Mouse (Mus musculus) hematopoietic stem cell, adult 5-6 weeks (primary cell): ENCODE measurements at regions not wholly inside any gene's neighbourhood (a gene's known extent, or its start where the extent isn't known, plus 50 kb on each side); places are given as distances from the start of the nearest gene placed in this dataset.

Source experiments
- ATAC-seq, 2 experiments: fragments of 125-278 bp in 1 of 2; replicated peaks in 1 of 2; 2 replicates each; pipeline ENCODE4 v1.8.0; 2016 to 2017; ENCODE audit warnings: inconsistent platforms in 2 of 2, mild to moderate bottlenecking in 2 of 2, moderate number of reproducible peaks in 2 of 2, low read depth in 1 of 2, moderate TSS enrichment in 1 of 2; ENCODE audit not compliant: low FRiP score in 2 of 2, poor library complexity in 2 of 2, severe bottlenecking in 2 of 2, insufficient read depth in 1 of 2, low TSS enrichment in 1 of 2

- no peak for ATAC-seq
Measured at GRCm38 (mm10) chr17:84111787-84112370, 75.9 kb downstream of the Zfp36l2 start.

- ATAC-seq: no peak
Measured at GRCm38 (mm10) chr17:84110945-84111344, 76.8 kb downstream of the Zfp36l2 start.

GRCm38 (mm10) chr17:84110000-84110695 lies 77.6 kb downstream of the Zfp36l2 start:
- ATAC-seq: no peak

GRCm38 (mm10) chr17:84107946-84108686 lies 79.6 kb downstream of the Zfp36l2 start:
- peak in 1 of 2 experiments; percentile 46; a peak in 1 of 4 replicates for ATAC-seq

GRCm38 (mm10) chr17:84107497-84107896 lies 80.2 kb downstream of the Zfp36l2 start:
- ATAC-seq: peak in 1 of 2 experiments; percentile 52; a peak in 2 of 4 replicates

GRCm38 (mm10) chr17:84104242-84104641 lies 83.5 kb downstream of the Zfp36l2 start:
- no peak for ATAC-seq

- peak in 1 of 2 experiments; percentile 10; a peak in 1 of 4 replicates for ATAC-seq
Measured at GRCm38 (mm10) chr17:84103344-84103743, 84.4 kb downstream of the Zfp36l2 start.

- ATAC-seq: 0 out of 4 replicates have a peak, but pooled peaks of 1 of the 2 experiments have one; percentile 14
Measured at GRCm38 (mm10) chr17:84101652-84102051, 86.1 kb downstream of the Zfp36l2 start.

- peak; percentile 86 to 91 for ATAC-seq
Measured at GRCm38 (mm10) chr17:84100523-84100922, 87.2 kb downstream of the Zfp36l2 start.

- no peak for ATAC-seq
Measured at GRCm38 (mm10) chr17:84099737-84100136, 88.0 kb downstream of the Zfp36l2 start.

GRCm38 (mm10) chr17:84097871-84098430 lies 89.8 kb downstream of the Zfp36l2 start:
- no peak for ATAC-seq

- no peak for ATAC-seq
Measured at GRCm38 (mm10) chr17:84097286-84097685, 90.5 kb downstream of the Zfp36l2 start.

GRCm38 (mm10) chr17:84096345-84097260 lies 91.1 kb downstream of the Zfp36l2 start:
- ATAC-seq: no peak

GRCm38 (mm10) chr17:84095829-84096228 lies 91.9 kb downstream of the Zfp36l2 start:
- ATAC-seq: no peak

GRCm38 (mm10) chr17:84095089-84095488 lies 92.7 kb downstream of the Zfp36l2 start:
- 0 out of 4 replicates have a peak, but pooled peaks of 1 of the 2 experiments have one; percentile 34 for ATAC-seq

GRCm38 (mm10) chr17:84086394-84086793 lies 101.4 kb downstream of the Zfp36l2 start:
- ATAC-seq: no peak

- peak in 1 of 2 experiments; percentile 18; a peak in 1 of 4 replicates for ATAC-seq
Measured at GRCm38 (mm10) chr17:84085721-84086120, 102.0 kb downstream of the Zfp36l2 start.
